Mouse (Mus musculus): Measurements from ENCODE around the gene Coasy.
"Not testable (repeated sequence)": the region's sequence is repeated elsewhere in the genome, so short reads cannot be mapped to it uniquely, and the experiment has no call there.

Gene Coasy

GRCm38 (mm10) chr11:101089931-101090330 is 7.6 kb downstream of the Coasy start:
- DNase-seq: no peak

DNA sequence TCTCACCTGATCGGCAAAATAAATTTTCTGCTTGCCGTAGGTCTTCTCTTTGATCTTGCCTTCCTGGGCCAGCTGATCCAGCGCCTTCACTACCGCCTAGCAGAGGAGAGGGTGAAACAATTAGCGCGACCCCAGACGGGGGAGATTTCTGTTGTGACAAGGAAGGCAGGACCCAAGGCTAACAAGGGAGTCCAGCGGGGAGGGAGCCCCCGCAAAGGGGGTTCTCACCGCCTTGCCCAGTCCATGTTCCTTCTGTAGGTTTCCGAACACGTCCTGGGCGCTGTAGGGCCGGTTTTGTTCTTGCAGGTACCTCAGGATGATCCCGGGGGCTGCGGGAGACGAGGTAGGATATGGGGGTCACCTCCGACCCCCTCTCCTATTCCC is 12.6 kb downstream of the Coasy start:
- DNase-seq: no peak

- DNase-seq: peak; percentile 94
These were observed 13.1 kb downstream of the Coasy start, which contains the start of gene Psmc3ip for GRCm38 (mm10) chr11:101095314-101096024. Psmc3ip (minus strand) TSS chr11:101095436.

DNA sequence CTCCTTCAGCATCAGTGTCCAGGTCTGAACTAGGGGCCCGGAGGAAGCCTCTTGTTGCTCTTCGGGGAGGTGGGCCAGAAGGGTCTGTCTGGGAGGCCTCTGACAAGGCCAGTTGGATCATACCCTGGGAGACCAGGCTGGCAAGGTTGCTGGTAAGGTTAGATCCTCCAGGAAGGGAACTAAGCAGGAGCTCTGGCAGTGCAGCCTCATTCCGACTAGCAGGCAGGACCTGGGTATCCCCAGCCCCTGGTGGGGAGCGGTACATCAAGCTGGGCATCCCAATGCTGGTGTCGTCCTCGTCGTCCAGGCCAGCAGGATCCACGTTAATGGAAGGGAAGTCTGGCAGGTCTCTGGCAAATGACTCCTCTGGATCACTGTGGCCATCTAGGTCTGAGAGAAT is 15.9 kb downstream of the Coasy start:
- no peak for DNase-seq

DNA sequence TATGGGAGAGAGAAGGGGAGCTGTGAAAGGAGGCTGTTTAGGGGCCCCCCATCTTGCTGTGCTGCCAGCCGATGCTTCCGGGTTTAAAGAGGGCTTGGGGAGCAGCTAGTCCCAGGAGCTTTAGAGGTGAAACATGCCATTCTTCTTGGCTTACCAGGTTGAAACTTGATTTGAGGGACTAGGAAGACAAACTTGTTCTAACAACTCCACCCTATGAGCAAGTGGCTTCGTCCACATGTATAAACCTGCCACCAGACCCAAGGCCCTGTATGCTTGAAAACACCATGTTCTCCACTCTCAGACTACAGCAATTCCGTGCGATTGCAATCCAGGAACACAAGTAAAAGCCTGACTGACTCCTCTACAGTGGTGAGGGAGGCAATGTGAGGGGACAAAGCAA is 20.6 kb downstream of the Coasy start:
- no peak for DNase-seq

DNA sequence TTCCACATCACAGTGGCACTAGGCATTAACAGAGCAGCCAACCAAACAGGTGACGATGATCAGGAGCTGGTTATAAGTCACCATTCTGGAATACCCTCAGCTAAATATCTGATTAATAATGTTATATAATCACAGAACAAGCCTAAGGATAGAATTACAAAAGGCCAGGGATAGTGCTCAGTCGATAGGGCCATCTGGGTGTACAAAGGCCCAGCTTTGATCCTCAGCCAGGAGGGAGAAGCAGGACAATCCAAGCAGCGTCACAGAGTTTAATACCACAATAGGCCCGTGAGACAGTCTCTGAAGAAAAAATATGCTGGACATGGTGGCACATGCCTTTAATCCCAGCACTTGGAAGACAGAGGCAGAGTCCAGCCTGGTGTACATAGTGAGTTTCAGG is 27.0 kb downstream of the Coasy start:
- no peak for DNase-seq

- DNase-seq: no peak
These were observed 28.3 kb downstream of the Coasy start for GRCm38 (mm10) chr11:101110708-101111107.

GRCm38 (mm10) chr11:101111178-101111577 is 28.8 kb downstream of the Coasy start:
- no peak for DNase-seq

DNA sequence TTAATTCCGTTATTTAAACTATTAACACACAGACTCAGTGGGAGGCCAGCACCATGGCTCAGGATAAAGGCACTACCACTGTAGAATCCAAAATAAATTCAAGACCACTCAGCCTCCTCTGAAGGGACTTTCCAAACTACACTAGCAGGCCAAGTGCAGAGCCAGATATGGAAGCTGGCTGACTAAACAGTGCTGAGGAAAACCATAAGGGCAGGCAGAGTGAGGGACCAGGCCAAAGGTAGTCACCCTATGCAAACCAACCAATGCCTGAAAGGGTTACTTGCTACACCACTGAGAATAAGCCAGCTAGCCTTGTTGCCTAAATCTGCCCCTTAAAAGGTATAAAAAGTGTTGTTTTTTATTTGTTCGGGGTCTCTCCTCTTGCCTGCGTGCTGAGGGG is 29.8 kb downstream of the Coasy start:
- DNase-seq: no peak

GRCm38 (mm10) chr11:101115564-101115963 is 33.2 kb downstream of the Coasy start:
- no peak for DNase-seq

- no peak for DNase-seq
These were observed 35.7 kb downstream of the Coasy start for GRCm38 (mm10) chr11:101118105-101118504.

- DNase-seq: peak; percentile 58
These were observed 36.9 kb downstream of the Coasy start for GRCm38 (mm10) chr11:101119131-101119760.

DNA sequence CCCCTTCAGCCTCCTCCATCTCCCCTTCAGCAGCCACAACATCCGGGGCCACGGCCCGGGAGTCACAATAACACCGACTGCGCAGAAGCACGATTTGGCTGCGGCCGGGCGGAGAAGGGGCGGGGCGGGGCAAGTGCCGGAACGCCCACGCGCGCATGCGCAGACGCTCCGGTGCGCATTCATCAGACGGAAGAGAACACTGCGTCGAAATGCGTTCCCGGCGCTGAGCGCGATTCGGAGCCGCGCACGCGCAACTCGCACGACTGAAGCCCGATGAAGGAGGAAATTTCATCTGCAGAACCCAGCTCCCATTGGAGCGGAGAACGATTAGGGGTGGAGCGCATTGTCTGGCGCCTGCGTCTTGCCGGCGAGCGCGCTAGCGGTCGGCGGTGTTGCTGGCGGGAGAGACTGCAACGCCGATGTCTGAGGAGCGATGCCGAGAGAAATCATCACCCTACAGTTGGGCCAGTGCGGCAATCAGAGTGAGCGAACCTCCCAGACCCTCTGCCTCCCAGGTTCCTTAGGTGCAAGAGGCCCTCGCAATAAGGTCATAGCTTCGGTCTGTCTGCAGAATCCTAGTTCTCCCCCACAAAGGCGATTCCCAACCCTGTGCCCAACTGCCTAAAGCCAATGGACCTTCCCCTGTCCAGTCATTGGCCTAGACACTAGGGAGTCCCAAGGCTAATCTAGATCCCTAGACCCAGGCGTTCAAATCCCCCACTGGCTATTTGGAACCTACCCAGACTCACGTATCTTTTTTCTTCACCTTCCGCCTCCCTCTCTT is 37.6 kb downstream of the Coasy start, which contains the start of the genes Retreg3 and Tubg1:
Gene Retreg3, minus strand, starts transcription at position 133 of the 784 bp plus-strand sequence.
Gene Tubg1, plus strand, starts transcription at position 178 of the 784 bp plus-strand sequence.
- DNase-seq: peak; percentile 99

GRCm38 (mm10) chr11:101120545-101121188 is 38.3 kb downstream of the Coasy start:
- no peak for DNase-seq

- DNase-seq: not testable (repeated sequence)
These were observed 42.1 kb downstream of the Coasy start for GRCm38 (mm10) chr11:101124494-101124893.

GRCm38 (mm10) chr11:101125008-101125407 is 42.6 kb downstream of the Coasy start:
- DNase-seq: not testable (repeated sequence)

DNA sequence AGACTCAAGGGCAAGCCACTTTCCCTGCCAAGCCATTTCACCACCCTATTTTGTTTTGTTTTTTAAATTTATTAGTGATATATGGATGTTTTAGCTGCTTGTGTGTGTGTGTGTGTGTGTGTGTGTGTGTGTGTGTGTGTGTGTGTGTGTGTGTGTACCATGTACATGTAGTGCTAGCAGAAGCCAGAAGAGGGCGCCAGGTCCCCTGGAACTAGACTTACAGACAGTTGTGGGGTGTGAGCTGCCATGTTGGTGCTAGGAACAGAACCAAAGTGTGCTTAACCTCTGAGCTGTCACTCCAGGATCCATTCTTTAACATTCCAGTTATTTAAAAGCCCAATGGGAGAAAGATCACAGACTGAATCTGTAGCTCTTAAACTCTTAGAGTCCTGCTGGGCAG is 44.7 kb downstream of the Coasy start:
- no peak for DNase-seq

GRCm38 (mm10) chr11:101128996-101129577 is 46.7 kb downstream of the Coasy start:
- DNase-seq: no peak

DNA sequence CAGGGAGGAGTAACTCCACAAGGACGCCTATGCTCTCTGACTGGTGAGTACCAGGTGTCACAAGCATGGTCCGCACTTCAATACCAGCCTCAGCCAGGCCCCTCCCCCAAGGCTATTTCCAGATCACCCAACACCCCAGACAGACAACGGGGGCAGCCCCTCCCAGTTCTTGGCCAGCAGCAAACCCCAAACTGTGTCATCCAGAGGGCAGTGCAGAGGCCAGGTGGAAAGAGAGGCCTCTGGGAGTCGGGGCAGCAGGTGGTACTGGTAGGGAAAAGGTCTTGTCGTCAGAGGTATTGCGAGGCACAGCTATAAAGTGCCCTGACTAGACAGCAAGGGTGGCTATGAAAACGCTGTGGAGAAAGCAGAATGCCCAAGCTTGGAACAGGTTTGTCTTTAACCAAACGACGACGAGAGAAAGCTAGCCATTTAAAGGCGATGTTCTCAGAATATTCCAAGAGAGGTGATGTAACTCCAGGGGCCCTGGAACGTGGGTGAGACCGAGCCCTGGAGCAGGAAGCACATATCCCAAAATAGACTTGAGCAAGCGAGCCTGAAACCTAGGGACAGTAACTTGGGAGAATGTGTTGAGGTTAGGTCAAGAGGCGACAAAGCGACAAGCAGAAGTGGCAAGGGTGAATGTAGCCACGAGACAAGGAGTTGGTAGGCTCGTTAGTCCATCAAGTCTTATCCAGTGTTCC is 47.8 kb downstream of the Coasy start:
- no peak for DNase-seq

DNA sequence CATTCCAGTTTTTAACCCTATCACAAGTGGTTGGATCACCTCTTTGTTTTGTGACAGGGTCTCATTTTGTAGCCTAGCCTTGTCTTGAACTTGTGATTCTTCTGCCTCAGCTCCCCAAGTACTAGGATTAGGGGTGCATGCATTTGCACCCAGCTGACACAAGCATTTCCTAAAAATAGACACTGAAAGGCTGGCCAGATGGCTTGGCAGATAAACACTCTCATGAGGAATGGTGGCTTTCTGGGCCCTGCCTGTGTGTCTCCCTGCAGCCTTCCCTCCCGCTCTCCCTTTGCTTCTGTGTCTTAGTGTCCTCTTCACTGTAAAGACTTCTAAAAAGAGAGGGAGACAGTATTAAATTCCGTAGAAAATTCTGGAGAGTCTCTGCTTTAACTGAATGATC is 48.8 kb downstream of the Coasy start:
- DNase-seq: no peak

DNA sequence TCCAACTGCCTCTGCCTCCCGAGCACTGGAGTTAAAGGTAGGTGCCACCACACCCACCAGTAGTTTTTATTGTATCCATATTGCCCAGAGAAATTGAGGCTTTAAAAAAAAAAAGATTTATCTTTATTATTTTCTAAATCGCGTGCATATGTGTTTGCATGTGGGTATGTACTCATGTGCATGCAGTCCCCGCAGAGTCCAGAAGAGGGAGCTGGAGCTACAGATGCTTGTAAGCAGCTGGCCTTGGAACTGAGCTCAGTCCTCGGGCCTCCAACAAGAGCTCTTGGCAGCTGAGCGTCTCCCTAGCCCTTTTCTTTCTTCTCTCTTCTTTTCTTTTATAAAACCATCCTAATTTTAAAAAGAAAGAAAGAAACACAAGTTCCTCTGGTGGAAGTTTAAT is 49.3 kb downstream of the Coasy start:
- DNase-seq: peak; percentile 68

DNA sequence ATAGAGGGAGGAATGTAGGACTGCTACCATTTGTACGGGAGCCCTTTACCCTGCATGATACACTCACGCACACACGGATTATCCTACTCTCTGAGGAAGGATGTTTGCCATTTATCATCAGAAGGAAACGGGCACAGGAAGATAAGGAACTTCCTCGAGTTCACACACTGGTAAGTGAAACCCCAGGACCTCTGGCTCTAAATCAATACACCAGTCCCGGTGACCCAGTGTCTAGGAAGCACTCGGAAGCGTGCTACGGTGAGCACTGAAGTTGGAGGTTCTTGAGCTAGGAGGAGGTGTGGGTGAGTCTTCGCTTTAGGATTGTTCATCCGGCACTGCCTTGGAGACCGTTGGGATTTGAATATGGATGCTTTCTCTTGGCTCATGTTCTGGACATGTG is 50.7 kb downstream of the Coasy start:
- DNase-seq: no peak
